Comparison of ENCODE assay signal across 24 mouse cellular contexts in the genomic region with DNA sequence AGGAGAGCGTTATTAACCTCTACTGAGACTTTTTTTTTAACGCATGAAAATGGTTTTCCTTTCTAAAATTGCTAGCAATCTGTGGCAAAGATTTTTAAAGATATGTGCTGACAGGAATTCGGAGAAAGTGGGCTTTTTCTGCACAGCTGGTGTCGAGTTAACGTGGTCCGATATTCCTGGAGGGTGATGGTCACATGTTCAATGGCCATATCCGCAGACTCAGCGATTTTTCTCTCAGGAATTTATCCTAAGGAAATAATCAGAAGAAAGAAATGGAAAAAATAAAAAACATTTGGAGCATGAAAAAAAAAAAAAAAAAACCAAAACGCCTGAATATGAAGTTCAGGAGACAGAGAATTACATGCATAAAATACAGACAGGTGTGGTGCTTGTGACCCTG. TPM values are rescaled to one million over a fixed set of nuclear protein-coding genes. Genes with fewer than 3 reads are reported as not detected.
"Had no signal": no experiment of that assay in that cellular context is flagged by ENCODE, and none has a peak within 500 bp of the region (broad histone marks: within the 10 kb centered on the region; RNA-seq: fewer than 3 reads in every experiment).

No protein-coding gene starts in this region.

- DNase-seq: kidney, adult 11 months; kidney, adult 8-10 months; kidney, postnatal 10 days; kidney, postnatal 36 days; layer of hippocampus, postnatal 36 days; left cerebral cortex, postnatal 4 days; lung, adult 18-20 months; lung, postnatal 14 days; right cerebral cortex, adult 18-20 months; right cerebral cortex, postnatal 14 days; right cerebral cortex, postnatal 4 days; thymus, adult 2 months; thymus, postnatal 14 days; thymus, postnatal 4 days had no signal

- H3K4me2 ChIP-seq: kidney, embryonic 15.5 days; limb, embryonic 15.5 days; liver, embryonic 11.5 days; liver, embryonic 15.5 days; midbrain, embryonic 12.5 days; midbrain, embryonic 15.5 days; neural tube, embryonic 12.5 days; neural tube, embryonic 15.5 days had no signal

- ATAC-seq: midbrain, embryonic 15.5 days had no signal

- H3K27ac ChIP-seq: kidney, embryonic 15.5 days; limb, embryonic 15.5 days; liver, embryonic 15.5 days; macrophage; midbrain, embryonic 12.5 days; midbrain, embryonic 15.5 days; neural tube, embryonic 12.5 days; neural tube, embryonic 15.5 days; stomach, postnatal 0 days had no signal

- H3K27me3 ChIP-seq: midbrain, embryonic 15.5 days; neural tube, embryonic 15.5 days had no signal

- H3K9me3 ChIP-seq: kidney, embryonic 15.5 days; limb, embryonic 15.5 days; liver, embryonic 15.5 days; midbrain, embryonic 12.5 days; midbrain, embryonic 15.5 days; neural tube, embryonic 12.5 days; neural tube, embryonic 15.5 days had no signal

- H3K9ac ChIP-seq: kidney, embryonic 15.5 days; limb, embryonic 15.5 days; liver, embryonic 15.5 days; midbrain, embryonic 12.5 days; midbrain, embryonic 15.5 days; neural tube, embryonic 12.5 days; neural tube, embryonic 15.5 days had no signal

- H3K36me3 ChIP-seq: kidney, embryonic 15.5 days; limb, embryonic 15.5 days; liver, embryonic 15.5 days; midbrain, embryonic 12.5 days; midbrain, embryonic 15.5 days; neural tube, embryonic 12.5 days; neural tube, embryonic 15.5 days had no signal

- H3K4me3 ChIP-seq: kidney, embryonic 15.5 days; limb, embryonic 15.5 days; liver, embryonic 15.5 days; midbrain, embryonic 12.5 days; midbrain, embryonic 15.5 days; neural tube, embryonic 12.5 days; neural tube, embryonic 15.5 days had no signal

RNA-seq across cellular contexts. Expression of a gene that starts 27.0 kb away (rescaled TPM):
- polyA plus RNA-seq: liver, embryonic 15.5 days; macrophage had no signal
